Mouse (Mus musculus) spleen, adult 10 weeks (tissue): ENCODE data around the gene Trp53bp1. TPM values are rescaled to one million over a fixed set of nuclear protein-coding genes. Genes with fewer than 3 reads are reported as not detected.

Experiments
- polyA plus RNA-seq: library from polyadenylated mRNA; stranded (reverse); fragments of 350-450 nt; fragmentation: Illumina TruSeq; extraction: RNeasy Lipid Tissue Mini Kit (QIAGEN cat#74804); gene quantifications from one replicate; pipeline ENCODE4 v1.2.3, GENCODE M21; 2015; ENCODE audit warnings: low replicate concordance; ENCODE audit not compliant: insufficient read depth

Trp53bp1 gene
- polyA plus RNA-seq, result 42.3 TPM

GRCm38 (mm10) chr2:121271236-121271927, at the start of gene Trp53bp1:
TSS of gene Trp53bp1 (minus strand) at chr2:121271407.

GRCm38 (mm10) chr2:121288901-121289729, 17.9 kb upstream of the Trp53bp1 start, which contains the start of gene Map1a:
TSS of gene Map1a (plus strand) at chr2:121289600.

DNA sequence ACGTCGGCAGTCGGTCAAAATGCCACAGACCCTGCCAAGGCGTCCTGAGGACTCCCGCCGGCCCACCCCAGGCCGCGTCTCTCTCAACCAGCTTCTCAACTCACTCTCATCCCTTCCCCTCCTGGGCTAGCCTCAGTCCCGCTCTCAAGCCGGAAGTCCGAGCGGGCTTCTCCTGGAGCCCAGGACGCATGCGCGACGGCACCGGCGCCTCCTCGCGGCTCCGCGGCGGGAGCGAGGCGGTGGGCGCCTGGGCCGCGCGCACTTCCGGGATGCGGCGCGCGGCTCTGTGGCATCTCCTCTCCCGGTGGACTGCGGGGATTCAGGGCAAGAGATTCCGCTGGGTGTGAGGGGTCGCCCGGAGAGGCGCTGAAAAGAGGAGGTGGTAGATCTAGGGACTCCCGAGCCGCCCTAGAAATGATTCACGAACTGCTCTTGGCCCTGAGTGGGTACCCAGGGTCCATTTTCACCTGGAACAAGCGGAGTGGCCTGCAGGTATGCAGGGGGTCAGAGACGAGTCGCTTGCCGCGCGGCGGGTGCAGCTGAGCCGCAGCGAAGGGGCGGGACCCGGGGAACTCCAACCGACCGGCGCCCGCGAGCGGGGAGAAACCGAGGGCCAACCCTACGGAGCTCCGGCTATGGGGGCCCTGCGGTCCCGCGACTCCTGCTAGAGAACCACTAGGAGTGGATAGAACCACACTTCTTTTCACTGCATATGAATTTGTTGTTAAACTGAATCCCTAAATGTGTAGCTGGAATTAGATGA, 100.0 kb downstream of the Trp53bp1 start, which contains the start of gene Zscan29:
Zscan29 (minus strand) TSS at position 146 of the 763 bp plus-strand sequence.

DNA sequence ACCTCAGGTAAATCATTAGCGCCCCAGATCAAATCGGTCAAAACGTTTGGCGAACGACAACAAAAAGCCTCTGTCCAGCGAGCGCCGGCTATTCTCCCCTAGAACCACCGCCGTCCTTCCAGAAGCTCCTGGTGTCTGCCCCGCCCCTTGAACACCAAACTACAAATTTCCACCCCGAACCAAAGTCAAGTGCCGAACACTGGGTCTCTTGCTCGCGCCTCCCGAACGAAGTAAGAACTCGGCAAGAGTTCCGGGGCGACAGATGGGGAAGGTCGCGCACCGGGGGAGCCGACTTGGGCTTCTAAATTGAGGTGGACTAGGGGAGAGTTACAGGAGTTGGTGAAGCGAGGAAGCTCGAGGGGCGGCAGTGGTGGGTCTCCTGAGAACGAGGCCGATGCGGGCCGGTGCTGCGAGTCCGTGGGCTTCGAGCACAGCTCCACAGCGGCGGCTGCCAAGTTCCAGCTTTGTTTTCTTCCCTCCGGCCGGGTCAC, 100.7 kb downstream of the Trp53bp1 start, which contains the start of gene Tubgcp4:
Tubgcp4 (plus strand) TSS at position 174 of the 491 bp plus-strand sequence.

Other genes with a start within 250 kb of the Trp53bp1 start
- gene Epb42, start 234.3 kb downstream of the Trp53bp1 start, polyA plus RNA-seq, result 32.6 TPM
- gene Tgm5, start 185.6 kb downstream of the Trp53bp1 start, polyA plus RNA-seq, result not detected
- 0.11 TPM for gene Tgm7, start 161.6 kb downstream of the Trp53bp1 start, polyA plus RNA-seq
- 29.3 TPM for gene Adal, start 131.0 kb downstream of the Trp53bp1 start, polyA plus RNA-seq
- gene Lcmt2, start 130.8 kb downstream of the Trp53bp1 start, polyA plus RNA-seq, result 9.2 TPM
- gene Tubgcp4, start 100.8 kb downstream of the Trp53bp1 start, polyA plus RNA-seq, result 83.3 TPM
- 20.4 TPM for gene Zscan29, start 100.3 kb downstream of the Trp53bp1 start, polyA plus RNA-seq
- gene Map1a, start 18.2 kb upstream of the Trp53bp1 start, polyA plus RNA-seq, result 1.1 TPM
- gene Ppip5k1, start 84.0 kb upstream of the Trp53bp1 start, polyA plus RNA-seq, result 15.7 TPM
- not detected for gene Ckmt1, start 86.3 kb upstream of the Trp53bp1 start, polyA plus RNA-seq
- gene Strc, start 115.8 kb upstream of the Trp53bp1 start, polyA plus RNA-seq, result 0.30 TPM
- 438 TPM for gene Pdia3, start 142.4 kb upstream of the Trp53bp1 start, polyA plus RNA-seq
- 3.0 TPM for gene Catsper2, start 142.4 kb upstream of the Trp53bp1 start, polyA plus RNA-seq
- 64.5 TPM for gene Ell3, start 172.9 kb upstream of the Trp53bp1 start, polyA plus RNA-seq
- 211 TPM for gene Serf2, start 177.8 kb upstream of the Trp53bp1 start, polyA plus RNA-seq
- 42.9 TPM for gene Hypk, start 181.9 kb upstream of the Trp53bp1 start, polyA plus RNA-seq
- gene Serinc4, start 185.4 kb upstream of the Trp53bp1 start, polyA plus RNA-seq, result 0.64 TPM
- gene Mfap1b, start 202.7 kb upstream of the Trp53bp1 start, polyA plus RNA-seq, result 69.8 TPM
- 57.1 TPM for gene Mfap1a, start 235.3 kb upstream of the Trp53bp1 start, polyA plus RNA-seq
- gene Wdr76, start 235.3 kb upstream of the Trp53bp1 start, polyA plus RNA-seq, result 19.7 TPM